Mouse (Mus musculus): ENCODE measurements at regions not wholly inside any gene's neighbourhood (a gene's known extent, or its start where the extent isn't known, plus 50 kb on each side); places are given as distances from the start of the nearest gene placed in this dataset.
A peak's percentile ranks its signal among the peaks of the same experiment; 100 is the strongest.

DNA sequence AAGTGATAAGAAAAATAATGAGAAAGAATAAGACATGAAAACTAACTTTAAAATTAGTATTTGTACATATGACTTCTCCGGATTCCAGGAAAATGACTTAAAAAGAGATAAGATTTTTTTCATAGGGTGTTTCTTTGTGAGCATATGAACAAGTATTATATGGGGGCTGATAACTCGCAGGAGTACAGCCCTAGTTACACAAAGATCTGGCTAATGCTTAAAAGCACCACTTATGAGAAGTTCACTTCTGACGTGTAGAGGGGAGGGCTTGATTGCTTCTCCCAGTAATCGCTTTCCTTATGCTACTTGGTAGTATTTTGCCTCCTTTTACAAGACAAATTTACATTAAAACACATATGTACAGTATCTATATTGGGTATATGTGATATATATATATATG is 72.3 kb upstream of the Cxadr start:
- no peaks in the 10 kb centered on the region for H3K27me3 ChIP-seq (ENCODE audit: control insufficient read depth, insufficient read depth, low read length)
- H3K4me1 ChIP-seq (ENCODE audit: control insufficient read depth, insufficient read depth, low read length): no peaks in the 10 kb centered on the region
- H3K27ac ChIP-seq (ENCODE audit: control insufficient read depth, insufficient read depth, low read depth, low read length): no peak overlapping the region
- no peak overlapping the region for H3K4me3 ChIP-seq (ENCODE audit: control insufficient read depth, low read depth, low read length)
- no peaks in the 10 kb centered on the region for H3K36me3 ChIP-seq (ENCODE audit: control insufficient read depth, insufficient read depth, low read length)
- TF ChIP-seq CTCF (IDR thresholded peaks at IDR 0.05; ENCODE audit: control insufficient read depth, insufficient read depth, insufficient replicate concordance, low read depth, low read length) (no peak), POLR2A (IDR thresholded peaks at IDR 0.05; ENCODE audit: control insufficient read depth, low read depth, low read length) (no peak)

DNA sequence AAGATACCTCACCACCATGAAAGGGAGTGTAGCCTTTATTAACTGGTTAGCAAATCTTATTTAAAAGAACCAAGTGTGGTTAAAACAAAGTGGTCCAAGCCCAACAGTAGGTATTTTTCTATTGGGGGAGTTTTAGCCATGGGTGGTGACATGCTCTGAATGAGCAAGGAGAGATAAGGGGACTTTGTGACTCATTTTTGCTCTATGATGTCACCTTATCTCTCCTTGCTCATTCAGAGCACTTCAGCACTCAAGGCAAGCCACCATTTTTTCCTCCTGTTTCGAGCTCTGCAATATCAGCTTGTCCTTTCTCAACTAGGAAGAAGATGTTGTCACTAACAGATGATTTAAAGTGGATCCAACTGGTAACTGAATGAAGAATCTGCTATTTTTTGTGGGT is 78.9 kb upstream of the Cxadr start:
- H3K27ac ChIP-seq (ENCODE audit: control insufficient read depth, insufficient read depth, low read depth, low read length): no peak overlapping the region
- H3K36me3 ChIP-seq (ENCODE audit: control insufficient read depth, insufficient read depth, low read length): no peaks in the 10 kb centered on the region
- H3K4me1 ChIP-seq (ENCODE audit: control insufficient read depth, insufficient read depth, low read length): no peaks in the 10 kb centered on the region
- no peaks in the 10 kb centered on the region for H3K27me3 ChIP-seq (ENCODE audit: control insufficient read depth, insufficient read depth, low read length)
- H3K4me3 ChIP-seq (ENCODE audit: control insufficient read depth, low read depth, low read length): peak overlapping the region; percentile 51; the same call in 1 of the 2 replicates
- TF ChIP-seq POLR2A (IDR thresholded peaks at IDR 0.05; ENCODE audit: control insufficient read depth, low read depth, low read length): no peak
- TF ChIP-seq CTCF (IDR thresholded peaks at IDR 0.05; ENCODE audit: control insufficient read depth, insufficient read depth, insufficient replicate concordance, low read depth, low read length): no peak

DNA sequence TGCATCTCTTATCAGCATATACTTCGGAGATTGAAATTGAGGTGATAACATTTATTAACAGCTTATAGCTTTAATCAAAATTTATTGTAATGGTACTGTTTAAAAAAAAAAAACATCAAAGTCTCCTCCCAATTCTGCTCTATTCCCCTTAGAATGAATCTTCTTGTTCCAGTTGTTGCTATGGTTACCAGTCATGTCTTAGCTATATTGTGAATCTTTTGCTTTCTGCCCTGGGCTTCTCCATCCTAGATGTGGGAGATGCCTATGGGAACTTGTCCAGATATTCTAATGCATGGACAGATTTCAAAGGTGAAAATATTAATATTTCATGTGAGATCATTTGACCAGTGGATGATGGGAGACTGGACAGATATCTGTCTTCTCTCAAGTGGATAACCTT is 79.5 kb upstream of the Cxadr start:
- no peaks in the 10 kb centered on the region for H3K27me3 ChIP-seq (ENCODE audit: control insufficient read depth, insufficient read depth, low read length)
- no peaks in the 10 kb centered on the region for H3K36me3 ChIP-seq (ENCODE audit: control insufficient read depth, insufficient read depth, low read length)
- H3K27ac ChIP-seq (ENCODE audit: control insufficient read depth, insufficient read depth, low read depth, low read length): no peak overlapping the region
- TF ChIP-seq POLR2A (IDR thresholded peaks at IDR 0.05; ENCODE audit: control insufficient read depth, low read depth, low read length): no peak
- no peak for TF ChIP-seq CTCF (IDR thresholded peaks at IDR 0.05; ENCODE audit: control insufficient read depth, insufficient read depth, insufficient replicate concordance, low read depth, low read length)
- peak overlapping the region; percentile 10; the same call in 1 of the 2 replicates for H3K4me3 ChIP-seq (ENCODE audit: control insufficient read depth, low read depth, low read length)
- no peaks in the 10 kb centered on the region for H3K4me1 ChIP-seq (ENCODE audit: control insufficient read depth, insufficient read depth, low read length)

- Histone ChIP-seq H3K4me1 (ENCODE audit: control insufficient read depth, insufficient read depth, low read length) (no peaks in the 10 kb centered on the region), H3K27ac (ENCODE audit: control insufficient read depth, insufficient read depth, low read depth, low read length) (no peak overlapping the region), H3K27me3 (ENCODE audit: control insufficient read depth, insufficient read depth, low read length) (no peaks in the 10 kb centered on the region), H3K36me3 (ENCODE audit: control insufficient read depth, insufficient read depth, low read length) (no peaks in the 10 kb centered on the region), H3K4me3 (ENCODE audit: control insufficient read depth, low read depth, low read length) (no peak overlapping the region)
- TF ChIP-seq CTCF (IDR thresholded peaks at IDR 0.05; ENCODE audit: control insufficient read depth, insufficient read depth, insufficient replicate concordance, low read depth, low read length) (no peak), POLR2A (IDR thresholded peaks at IDR 0.05; ENCODE audit: control insufficient read depth, low read depth, low read length) (no peak)
These were observed 83.7 kb upstream of the Cxadr start for GRCm38 (mm10) chr16:78217633-78218032.

DNA sequence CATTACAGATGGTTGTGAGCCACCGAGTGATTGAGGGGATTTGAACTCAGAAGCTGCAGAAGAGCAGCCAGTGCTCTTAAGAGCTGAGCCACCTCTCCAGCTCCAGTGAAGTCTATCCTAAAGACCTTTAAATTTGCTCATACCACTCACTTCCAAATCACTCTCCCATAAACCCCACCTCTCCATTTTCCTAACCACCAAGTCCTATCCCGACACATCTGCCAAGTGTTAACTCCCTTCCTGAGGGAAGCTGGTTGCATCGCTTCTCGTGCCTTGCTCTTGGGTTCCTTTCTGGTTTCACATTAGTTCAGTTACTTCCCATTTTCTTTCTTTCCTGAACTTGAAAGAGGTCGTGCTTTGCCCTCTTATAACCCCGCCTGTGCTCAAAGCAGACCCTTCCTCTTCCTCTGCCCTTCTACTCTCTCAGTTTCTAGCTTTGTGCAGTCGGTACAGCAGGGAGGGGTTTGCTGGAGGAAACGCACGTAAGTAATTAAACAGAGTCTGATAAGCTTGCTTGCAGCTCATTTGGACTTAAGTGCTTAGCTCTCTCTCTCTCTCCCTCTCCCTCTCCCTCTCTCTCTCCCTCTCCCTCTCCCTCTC is 84.4 kb upstream of the Cxadr start:
- no peak overlapping the region for H3K27ac ChIP-seq (ENCODE audit: control insufficient read depth, insufficient read depth, low read depth, low read length)
- no peak overlapping the region for H3K4me3 ChIP-seq (ENCODE audit: control insufficient read depth, low read depth, low read length)
- H3K4me1 ChIP-seq (ENCODE audit: control insufficient read depth, insufficient read depth, low read length): no peaks in the 10 kb centered on the region
- H3K27me3 ChIP-seq (ENCODE audit: control insufficient read depth, insufficient read depth, low read length): no peaks in the 10 kb centered on the region
- TF ChIP-seq POLR2A (IDR thresholded peaks at IDR 0.05; ENCODE audit: control insufficient read depth, low read depth, low read length) (no peak), CTCF (IDR thresholded peaks at IDR 0.05; ENCODE audit: control insufficient read depth, insufficient read depth, insufficient replicate concordance, low read depth, low read length) (no peak)
- H3K36me3 ChIP-seq (ENCODE audit: control insufficient read depth, insufficient read depth, low read length): no peaks in the 10 kb centered on the region

- no peak overlapping the region for H3K4me3 ChIP-seq (ENCODE audit: control insufficient read depth, low read depth, low read length)
- no peaks in the 10 kb centered on the region for H3K27me3 ChIP-seq (ENCODE audit: control insufficient read depth, insufficient read depth, low read length)
- H3K27ac ChIP-seq (ENCODE audit: control insufficient read depth, insufficient read depth, low read depth, low read length): no peak overlapping the region
- H3K4me1 ChIP-seq (ENCODE audit: control insufficient read depth, insufficient read depth, low read length): no peaks in the 10 kb centered on the region
- no peaks in the 10 kb centered on the region for H3K36me3 ChIP-seq (ENCODE audit: control insufficient read depth, insufficient read depth, low read length)
- no peak for TF ChIP-seq POLR2A (IDR thresholded peaks at IDR 0.05; ENCODE audit: control insufficient read depth, low read depth, low read length)
- no peak for TF ChIP-seq CTCF (IDR thresholded peaks at IDR 0.05; ENCODE audit: control insufficient read depth, insufficient read depth, insufficient replicate concordance, low read depth, low read length)
These were observed 89.6 kb upstream of the Cxadr start for GRCm38 (mm10) chr16:78211687-78212086.

- Histone ChIP-seq H3K36me3 (ENCODE audit: control insufficient read depth, insufficient read depth, low read length) (no peaks in the 10 kb centered on the region), H3K27me3 (ENCODE audit: control insufficient read depth, insufficient read depth, low read length) (no peaks in the 10 kb centered on the region), H3K27ac (ENCODE audit: control insufficient read depth, insufficient read depth, low read depth, low read length) (no peak overlapping the region), H3K4me3 (ENCODE audit: control insufficient read depth, low read depth, low read length) (no peak overlapping the region), H3K4me1 (ENCODE audit: control insufficient read depth, insufficient read depth, low read length) (no peaks in the 10 kb centered on the region)
- TF ChIP-seq CTCF (IDR thresholded peaks at IDR 0.05; ENCODE audit: control insufficient read depth, insufficient read depth, insufficient replicate concordance, low read depth, low read length) (no peak), POLR2A (IDR thresholded peaks at IDR 0.05; ENCODE audit: control insufficient read depth, low read depth, low read length) (no peak)
These were observed 93.0 kb upstream of the Cxadr start for GRCm38 (mm10) chr16:78208321-78208720.

GRCm38 (mm10) chr16:78204332-78204731 is 97.0 kb upstream of the Cxadr start:
- H3K27ac ChIP-seq (ENCODE audit: control insufficient read depth, insufficient read depth, low read depth, low read length): no peak overlapping the region
- H3K4me1 ChIP-seq (ENCODE audit: control insufficient read depth, insufficient read depth, low read length): no peaks in the 10 kb centered on the region
- TF ChIP-seq POLR2A (IDR thresholded peaks at IDR 0.05; ENCODE audit: control insufficient read depth, low read depth, low read length) (no peak), CTCF (IDR thresholded peaks at IDR 0.05; ENCODE audit: control insufficient read depth, insufficient read depth, insufficient replicate concordance, low read depth, low read length) (no peak)
- no peak overlapping the region for H3K4me3 ChIP-seq (ENCODE audit: control insufficient read depth, low read depth, low read length)
- no peaks in the 10 kb centered on the region for H3K27me3 ChIP-seq (ENCODE audit: control insufficient read depth, insufficient read depth, low read length)
- H3K36me3 ChIP-seq (ENCODE audit: control insufficient read depth, insufficient read depth, low read length): no peaks in the 10 kb centered on the region
